Mouse (Mus musculus): Measurements from ENCODE around the gene Stxbp6.

Stxbp6 gene

DNA sequence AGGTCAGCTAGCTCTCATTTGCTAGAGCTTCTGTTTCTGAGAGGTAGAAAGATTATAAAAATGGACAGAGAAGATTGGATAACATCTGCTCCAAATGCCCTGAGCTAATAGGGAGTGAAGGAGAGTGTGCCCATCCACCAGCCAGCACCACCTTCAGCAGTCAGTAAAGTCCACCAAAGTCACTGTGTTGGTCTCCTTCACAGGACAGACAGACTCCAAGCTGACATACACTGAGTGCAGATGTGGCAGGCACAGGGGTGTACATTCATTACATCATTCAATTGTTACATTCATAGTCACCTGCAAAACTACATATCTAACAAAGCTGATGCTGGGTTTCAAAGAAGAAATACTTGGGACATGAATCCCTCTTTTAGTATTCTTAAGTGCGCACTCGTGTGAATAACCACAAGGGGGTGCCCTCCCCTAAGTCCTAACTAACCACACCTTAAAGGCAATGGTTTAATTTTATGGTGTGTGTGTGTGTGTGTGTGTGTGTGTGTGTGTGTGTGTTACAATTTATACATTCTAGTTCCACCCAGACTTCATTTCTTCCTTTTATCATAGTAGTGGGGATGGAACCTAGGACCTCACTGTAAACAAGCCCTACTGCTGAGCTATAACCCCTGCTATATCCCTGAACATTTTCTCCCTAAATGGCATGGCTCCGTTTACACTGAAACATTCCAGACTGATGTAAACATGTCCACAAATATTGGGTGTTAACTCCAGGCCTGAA, 225.9 kb downstream of the Stxbp6 start:
- no peak for TF ChIP-seq GATA4 (IDR thresholded peaks at IDR 0.05; ENCODE audit: insufficient replicate concordance, low read length)

DNA sequence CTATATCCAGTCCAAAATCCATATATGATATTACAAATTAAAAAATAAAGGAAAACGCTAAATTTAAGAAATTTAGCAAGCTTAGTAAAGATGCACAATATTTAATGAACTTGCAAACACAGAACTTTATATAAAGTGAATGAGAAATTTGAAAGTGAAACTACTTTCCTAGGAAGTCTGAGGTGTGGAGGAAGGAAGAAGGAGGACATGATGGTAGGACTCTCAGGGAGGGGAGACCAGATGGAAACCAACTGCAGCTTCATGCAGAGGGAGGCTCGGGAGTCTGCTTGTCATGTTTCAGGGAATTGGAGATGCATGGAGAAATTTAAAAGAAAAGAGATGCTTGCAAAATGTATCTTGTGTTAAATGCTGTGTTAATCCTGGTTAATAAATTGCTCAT, 233.9 kb downstream of the Stxbp6 start:
- no peak for TF ChIP-seq GATA4 (IDR thresholded peaks at IDR 0.05; ENCODE audit: insufficient replicate concordance, low read length)

GRCm38 (mm10) chr12:44839594-44840373, 234.7 kb downstream of the Stxbp6 start:
- TF ChIP-seq GATA4 (IDR thresholded peaks at IDR 0.05; ENCODE audit: insufficient replicate concordance, low read length), result no peak

- TF ChIP-seq GATA4 (IDR thresholded peaks at IDR 0.05; ENCODE audit: insufficient replicate concordance, low read length), result no peak
Observed at GRCm38 (mm10) chr12:44835879-44836467, 238.5 kb downstream of the Stxbp6 start.

DNA sequence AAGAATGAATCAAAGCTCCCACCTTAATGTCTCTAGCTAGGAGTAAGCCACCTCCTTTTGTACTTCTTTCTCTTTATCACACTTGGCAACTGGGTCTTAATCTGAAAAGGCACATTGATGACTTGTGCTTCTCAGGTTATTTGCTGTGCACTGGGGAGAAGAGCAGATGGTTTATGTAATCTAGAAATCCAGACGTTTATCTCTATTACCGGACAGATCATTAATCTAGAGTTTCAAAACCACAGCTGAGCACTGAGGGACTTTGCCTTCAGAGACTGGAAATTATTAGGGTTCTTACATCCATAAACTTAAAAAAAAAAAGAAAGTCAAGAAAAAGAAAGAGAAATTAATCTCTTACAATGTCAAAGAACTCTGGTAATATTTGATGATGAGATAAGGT, 262.6 kb downstream of the Stxbp6 start:
- no peak for TF ChIP-seq GATA4 (IDR thresholded peaks at IDR 0.05; ENCODE audit: insufficient replicate concordance, low read length)

DNA sequence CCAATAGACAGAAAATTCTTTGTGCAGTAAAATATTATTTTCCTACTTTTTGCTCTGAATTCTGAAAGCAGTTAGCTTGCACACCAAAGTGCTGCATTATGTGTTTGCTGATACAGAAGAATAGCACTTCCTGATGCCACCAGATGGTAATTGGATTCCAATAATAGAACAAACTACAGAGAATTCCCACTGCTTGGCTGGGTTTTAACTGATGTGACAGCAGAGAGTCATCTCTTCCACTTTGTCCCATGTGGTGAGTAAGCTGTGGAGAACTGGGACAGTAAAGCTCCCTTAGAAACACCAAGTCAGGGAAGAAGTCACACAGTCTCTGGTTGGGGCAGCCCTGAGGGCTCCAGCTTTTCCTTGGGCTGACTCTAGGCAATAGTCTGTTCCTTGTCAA, 270.3 kb downstream of the Stxbp6 start:
- TF ChIP-seq GATA4 (IDR thresholded peaks at IDR 0.05; ENCODE audit: insufficient replicate concordance, low read length), result no peak

Data from liver, adult (tissue).